Mouse (Mus musculus) Patski (cell line): ENCODE results near the gene Fbp2. TPM values are rescaled to one million over a fixed set of nuclear protein-coding genes. Genes with fewer than 3 reads are reported as not detected.
"Not testable (repeated sequence)": the region's sequence is repeated elsewhere in the genome, so short reads cannot be mapped to it uniquely, and the experiment has no call there.

ENCODE experiments used
- ATAC-seq: fragments of 100-300 bp; one replicate; pipeline ENCODE4 v1.8.0; 2021
- CTCF ChIA-PET: fragments of 350-600 bp; sonication (Branson Sonifier 250); formaldehyde crosslinking; loops from one replicate; lab custom pipeline; 2022; ENCODE audit warnings: inconsistent platforms; lab: Charles Lee
- POLR2A ChIA-PET: fragments of 350-600 bp; sonication (Branson Sonifier 250); formaldehyde crosslinking; loops from one replicate; lab custom pipeline; 2022; ENCODE audit warnings: antibody characterized with exemption, inconsistent platforms; lab: Charles Lee
- DNase-seq: peaks from one replicate; pipeline ENCODE4 v3.0.0-alpha.2; 2011; ENCODE audit warnings: low read depth, low spot score
- H3K27me3 ChIP-seq: fragments of 371-371 bp; one replicate; pipeline ENCODE4 v1.5.1; 2021
- CTCF ChIP-seq: fragments of 100-300 bp; IDR thresholded peaks from one replicate; pipeline ENCODE4 v1.5.1; 2021
- in situ Hi-C: fragments of 300-500 bp; cut with MboI; formaldehyde crosslinking; loops from 3 replicates; pipeline ENCODE4 v1.11.1; 2018; ENCODE audit warnings: low pct_unique_long_range_greater_than_20kb, mixed read lengths
- polyA plus RNA-seq: library from polyadenylated mRNA; unstranded; gene quantifications from one replicate; pipeline ENCODE4 v1.2.3, GENCODE M21; 2021

Gene Fbp2
- polyA plus RNA-seq, 1 experiment from 2014 or later, result 0.32 TPM

DNA sequence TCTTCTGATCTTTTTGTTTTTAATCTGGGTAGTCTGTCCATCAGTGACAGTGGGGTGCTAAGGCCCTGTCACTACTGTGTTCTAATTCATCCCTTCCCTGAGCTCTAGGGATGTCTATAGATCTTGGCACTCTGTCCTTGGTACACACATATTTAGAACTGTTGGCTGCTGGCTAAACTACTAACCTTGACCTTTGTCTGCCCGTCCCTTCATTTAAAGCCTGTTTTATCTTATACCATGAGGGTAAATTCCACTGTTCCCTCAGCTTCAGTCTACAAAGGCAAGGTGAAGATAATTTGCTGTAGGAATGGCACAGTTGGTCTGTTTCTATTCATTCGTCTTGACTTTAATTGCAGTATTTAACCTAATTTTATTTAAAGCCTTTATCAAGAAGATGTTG lies 26.0 kb downstream of the Fbp2 start:
- in situ Hi-C loops, result no loop called here
- no peak for ATAC-seq
- POLR2A ChIA-PET, result no interaction called here
- DNase-seq, result no peak
- TF ChIP-seq CTCF, result no peak
- CTCF ChIA-PET, result no interaction called here
- H3K27me3 ChIP-seq, result no peaks in the 10 kb centered on the region

DNA sequence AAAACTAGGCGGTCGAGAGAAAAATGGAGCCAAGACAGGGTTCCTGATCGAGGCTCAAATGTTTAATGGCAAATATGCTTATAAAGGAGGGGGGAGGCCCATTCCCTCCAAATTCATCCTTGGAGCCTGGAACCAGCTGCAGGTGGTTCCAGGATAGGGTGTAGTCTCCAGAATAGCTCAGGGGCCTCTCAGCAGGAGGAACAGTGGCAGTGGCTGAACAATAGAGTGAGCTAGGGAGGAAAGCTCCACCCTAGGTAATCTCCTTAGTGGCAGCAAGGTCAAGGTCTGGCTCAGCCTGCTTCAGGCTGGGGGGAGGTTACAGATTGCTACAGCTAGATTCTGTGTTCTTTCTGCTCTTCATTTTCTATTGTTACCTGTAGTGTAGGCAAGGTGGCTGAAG lies 42.5 kb downstream of the Fbp2 start:
- POLR2A ChIA-PET, in situ Hi-C loops, CTCF ChIA-PET, ATAC-seq, H3K27me3 ChIP-seq, DNase-seq: not testable (repeated sequence)

DNA sequence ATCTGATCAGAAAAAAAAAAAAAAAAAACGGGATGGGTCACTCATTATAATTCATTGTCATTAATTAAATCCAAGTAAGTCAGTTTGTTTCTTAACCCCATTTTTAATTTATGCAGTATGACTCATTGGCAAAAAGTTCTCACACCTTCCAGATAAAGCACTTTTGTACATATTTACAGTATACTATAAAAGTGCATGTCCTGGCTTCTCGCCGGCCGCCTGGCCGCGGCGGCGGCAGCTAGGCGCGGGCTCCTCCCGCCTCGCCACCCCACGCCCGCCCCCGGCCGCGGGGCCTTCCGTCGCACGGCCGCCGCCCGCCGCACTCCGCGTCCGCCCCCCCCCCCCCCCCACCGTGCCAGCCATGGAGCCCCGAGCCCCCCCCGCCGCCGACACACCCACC lies 45.5 kb downstream of the Fbp2 start:
- TF ChIP-seq CTCF, result no peak
- H3K27me3 ChIP-seq, result peaks cover 3% of the 10 kb centered on the region
- DNase-seq (no peak), ATAC-seq (no peak)
- in situ Hi-C loops, result no loop called here
- POLR2A ChIA-PET, result no interaction called here
- CTCF ChIA-PET, result no interaction called here

DNA sequence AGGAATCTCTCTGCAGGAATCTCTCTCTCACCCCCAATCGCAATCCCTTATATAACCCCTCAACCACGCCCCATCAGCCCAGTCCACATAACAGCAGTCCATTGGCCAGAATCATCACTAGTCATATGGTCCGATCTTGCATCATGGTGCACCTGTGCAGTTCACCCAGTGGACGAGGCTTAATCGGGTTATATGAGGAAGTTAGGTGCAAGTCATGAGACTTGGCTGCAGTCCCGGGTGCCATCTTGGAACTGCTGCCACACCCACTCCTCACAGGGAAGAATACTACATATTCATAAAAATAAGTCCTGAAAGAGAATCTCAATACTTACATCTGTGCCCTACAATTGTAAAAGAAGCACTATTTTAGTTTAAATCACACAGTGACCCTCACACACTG lies 50.2 kb downstream of the Fbp2 start:
- POLR2A ChIA-PET, ATAC-seq, in situ Hi-C loops, H3K27me3 ChIP-seq, CTCF ChIA-PET, DNase-seq: not testable (repeated sequence)

Other genes starting within 250 kb of the Fbp2 start
- 0.28 TPM for gene 6720489N17Rik, start 234.2 kb downstream of the Fbp2 start, polyA plus RNA-seq
- gene Platr25, start 97.7 kb downstream of the Fbp2 start, polyA plus RNA-seq, result 8.1 TPM
- 2.5 TPM for gene Gm5141, start 72.6 kb downstream of the Fbp2 start, polyA plus RNA-seq
- gene Fbp1, start 29.9 kb upstream of the Fbp2 start, polyA plus RNA-seq, result not detected
- gene 2010111I01Rik, start 106.5 kb upstream of the Fbp2 start, polyA plus RNA-seq, result 98.5 TPM